Mouse (Mus musculus) heart, adult 2 months (tissue): ENCODE results near the gene Zfhx2. TPM values are rescaled to one million over a fixed set of nuclear protein-coding genes. Genes with fewer than 3 reads are reported as not detected.

Experiments used
- DNase-seq, 2 experiments: peaks; one replicate each; pipeline ENCODE4 v3.0.0; 2021
- H3K27ac ChIP-seq: fragments of 200-600 bp; 2 replicates; pipeline ENCODE4 v1.8.1; 2022
- H3K27me3 ChIP-seq: fragments of 200-500 bp; 2 replicates; pipeline ENCODE4 v1.6.1; 2012; ENCODE audit warnings: mild to moderate bottlenecking, low read length, inconsistent platforms, mixed read lengths; ENCODE audit not compliant: control insufficient read depth, insufficient read depth
- H3K36me3 ChIP-seq: fragments of 200-500 bp; 2 replicates; pipeline ENCODE4 v1.6.1; 2012; ENCODE audit warnings: low read length, inconsistent platforms; ENCODE audit not compliant: control insufficient read depth, insufficient read depth
- H3K4me1 ChIP-seq: fragments of 200-500 bp; 2 replicates; pipeline ENCODE4 v1.6.1; 2011; ENCODE audit warnings: low read length; ENCODE audit not compliant: control insufficient read depth, insufficient read depth
- H3K4me3 ChIP-seq: fragments of 200-600 bp; 2 replicates; pipeline ENCODE4 v1.8.1; 2022
- H3K79me2 ChIP-seq: fragments of 200-500 bp; replicated peaks from 2 replicates; pipeline ENCODE4 v1.6.1; 2012; ENCODE audit warnings: mild to moderate bottlenecking, inconsistent platforms, low read length, moderate library complexity, mixed read lengths; ENCODE audit not compliant: control insufficient read depth, insufficient read depth
- H3K9ac ChIP-seq: fragments of 200-500 bp; 2 replicates; pipeline ENCODE4 v1.6.1; 2012; ENCODE audit warnings: low read depth, mild to moderate bottlenecking, control low read depth, inconsistent platforms, low read length, mixed read lengths
- CTCF ChIP-seq: fragments of 200-600 bp; IDR thresholded peaks from 2 replicates; pipeline ENCODE4 v1.8.1; 2022; ENCODE audit warnings: antibody characterized with exemption, mild to moderate bottlenecking, moderate library complexity
- EP300 ChIP-seq: fragments of 200-500 bp; IDR thresholded peaks from 2 replicates; pipeline ENCODE4 v1.6.1; 2011; ENCODE audit warnings: low read depth, low read length, control low read depth; ENCODE audit not compliant: insufficient read depth
- POLR2A ChIP-seq: fragments of 200-500 bp; IDR thresholded peaks from 2 replicates; pipeline ENCODE4 v1.6.1; 2011; ENCODE audit warnings: mild to moderate bottlenecking, low read depth, low read length, control low read depth; ENCODE audit not compliant: insufficient read depth
- WGBS: fragments of 180-500 bp; shearing (Covaris S2); methylation state at CpG from one replicate; pipeline ENCODE4 v1.1.7; 2018; 5-methylcytosine and 5-hydroxymethylcytosine counted together
- intact Hi-C: fragments of 180-260 bp; cut with DNase I; formaldehyde crosslinking; loops from one replicate; pipeline ENCODE4 v1.15.1; 2025
- polyA plus RNA-seq: library from polyadenylated mRNA; depleted of rRNA; stranded (reverse); fragments of >200 nt; gene quantifications from 2 replicates; pipeline ENCODE4 v1.2.3, GENCODE M21; 2012
- total RNA-seq, 2 experiments: library from RNA; stranded (reverse); gene quantifications; 2 replicates each; pipeline ENCODE4 v1.2.3; 2021

Gene Zfhx2
- total and polyA plus RNA-seq, 3 experiments = 1.3 to 4.1 (median 3.9) TPM

DNA sequence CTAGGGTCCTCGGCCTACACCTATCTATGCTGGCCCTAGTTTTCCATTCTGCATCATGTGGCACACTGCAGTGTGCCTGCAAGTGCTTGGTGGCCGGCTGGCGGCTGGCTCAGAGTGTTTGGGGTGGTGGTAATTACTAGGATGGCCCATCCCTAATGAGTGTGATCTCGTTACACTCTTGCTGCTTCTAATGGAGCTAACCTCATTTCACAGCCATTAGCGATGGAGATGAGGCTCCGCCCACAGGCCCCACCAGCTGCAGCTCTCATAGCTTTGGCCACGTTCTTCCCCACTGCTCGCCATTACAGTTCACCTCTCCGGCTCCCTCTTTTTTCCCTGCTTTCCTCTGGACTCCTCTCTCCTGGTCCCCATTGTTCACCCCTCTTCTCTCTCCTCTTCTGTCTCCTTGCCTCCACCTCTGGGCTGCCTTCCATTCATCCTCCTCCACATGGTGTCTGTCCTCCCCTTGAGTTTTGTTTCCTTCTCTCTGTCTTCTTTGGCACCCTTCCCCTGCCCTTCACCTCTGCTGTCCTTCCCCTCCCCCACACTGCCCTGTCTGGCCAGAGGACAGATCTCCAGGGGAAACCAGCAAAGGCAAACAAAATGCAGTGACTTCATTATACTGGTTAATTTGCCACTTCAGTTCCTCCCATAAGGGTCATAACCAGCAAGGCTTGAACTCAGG is 6.7 kb downstream of the Zfhx2 start:
- intact Hi-C loops = no loop called here
- Histone ChIP-seq H3K4me1 (peaks cover 5% of the 10 kb centered on the region), H3K4me3 (no peak overlapping the region), H3K9ac (no peak overlapping the region), H3K27me3 (no peaks in the 10 kb centered on the region), H3K79me2 (no peaks in the 10 kb centered on the region), H3K27ac (no peak overlapping the region), H3K36me3 (no peaks in the 10 kb centered on the region)
- WGBS = 70% methylated on average over 9 of the region's 9 CpGs
- no peak for TF ChIP-seq EP300
- TF ChIP-seq CTCF = no peak
- no peak for TF ChIP-seq POLR2A
- no peak for DNase-seq

DNA sequence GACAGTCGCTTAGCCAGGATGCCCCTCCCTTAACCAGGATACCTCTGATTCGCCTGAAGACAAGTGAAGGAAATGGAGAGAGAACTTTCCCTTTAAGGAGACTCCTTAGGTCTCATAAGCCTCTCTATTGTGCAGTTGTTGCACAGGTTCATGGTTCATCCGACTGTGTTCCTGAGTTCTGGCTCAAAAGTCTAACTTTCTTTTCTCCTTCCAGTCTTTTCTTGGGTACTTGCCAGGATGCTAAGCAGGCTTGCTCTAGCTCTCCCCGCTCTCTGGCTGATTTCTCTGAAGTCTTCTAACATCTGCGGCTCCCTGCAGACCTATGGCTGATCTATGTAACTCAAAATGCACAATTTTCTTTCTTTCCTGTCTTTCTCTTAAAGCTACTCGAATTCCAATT is 8.6 kb downstream of the Zfhx2 start:
- WGBS = 53% methylated on average over 6 of the region's 6 CpGs
- intact Hi-C loops = no loop called here

DNA sequence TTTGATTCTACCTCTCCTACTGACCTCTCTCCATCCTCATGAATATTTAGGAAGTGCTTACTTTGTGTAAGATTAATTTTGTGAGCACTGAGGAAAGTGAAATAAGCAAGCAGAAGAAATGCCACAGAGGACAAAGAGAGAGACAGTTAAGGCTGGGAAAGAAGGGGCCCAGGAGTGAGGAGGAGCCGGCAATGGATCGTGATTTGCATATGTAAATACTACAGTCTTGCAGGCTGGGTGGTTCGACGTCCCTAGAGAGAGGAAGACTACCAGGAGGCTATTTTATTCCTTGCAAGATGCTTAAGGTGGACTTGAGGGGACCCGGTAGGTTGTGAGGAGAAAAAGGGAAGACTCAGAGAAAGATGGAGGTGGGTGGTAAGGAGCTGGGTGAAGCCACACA is 11.0 kb downstream of the Zfhx2 start:
- WGBS = 46% methylated on average over 5 of the region's 5 CpGs

More for the DNA sequence above, 8.6 kb downstream of the Zfhx2 start:
- H3K27ac ChIP-seq = no peak overlapping the region
- no peak for DNase-seq
- H3K9ac ChIP-seq = no peak overlapping the region
- H3K79me2 ChIP-seq = no peaks in the 10 kb centered on the region
- 0 out of 2 replicates have a peak, but pooled peaks cover 1% of the 10 kb centered on the region for H3K4me1 ChIP-seq
- TF ChIP-seq CTCF (no peak), EP300 (no peak), POLR2A (no peak)
- no peak overlapping the region for H3K4me3 ChIP-seq
- H3K36me3 ChIP-seq = no peaks in the 10 kb centered on the region
- no peaks in the 10 kb centered on the region for H3K27me3 ChIP-seq

DNA sequence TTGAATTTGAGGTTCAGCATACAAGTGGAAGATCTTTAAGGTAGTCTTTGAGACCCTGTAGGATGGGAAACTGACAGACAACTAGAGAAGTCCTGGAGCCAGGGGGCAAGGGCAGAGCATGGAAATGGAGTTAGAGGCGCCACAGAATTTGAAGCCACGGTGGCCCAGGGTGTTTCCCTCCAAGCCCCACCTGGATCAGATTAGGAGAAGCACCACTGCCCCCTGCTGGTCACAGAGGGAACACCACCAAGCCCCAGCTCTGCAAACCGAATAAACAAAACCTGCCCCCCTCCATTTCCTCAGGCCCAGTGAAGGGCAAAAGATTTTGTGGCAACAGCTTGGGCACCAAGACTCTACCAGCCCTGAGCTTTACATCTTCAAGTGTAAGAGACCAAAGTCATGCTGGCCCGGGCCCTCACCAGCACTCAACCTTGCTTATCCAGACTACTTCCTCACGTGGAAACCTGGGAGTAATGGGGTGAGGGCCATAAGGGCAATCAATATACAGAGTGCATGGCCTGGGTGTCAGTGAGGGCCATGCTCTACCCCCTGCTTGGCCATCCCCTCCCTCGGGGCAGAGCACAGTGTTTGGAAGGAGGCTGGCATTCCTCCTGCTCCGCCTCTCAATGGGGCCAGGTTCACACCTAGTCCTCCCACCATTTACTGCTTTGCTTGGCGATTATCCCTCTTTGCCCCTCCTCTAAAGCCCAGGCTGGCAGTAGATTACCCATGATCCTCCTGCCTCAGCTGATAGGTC is 12.7 kb downstream of the Zfhx2 start:
- no peaks in the 10 kb centered on the region for H3K4me1 ChIP-seq
- TF ChIP-seq EP300 (0 out of 2 replicates have a peak, but pooled peaks have one; percentile 21), CTCF (peak; percentile 96), POLR2A (no peak)
- intact Hi-C loops = loop anchor here (2.0 to 10.0 kb wide), 2 partner anchors 55 to 235 kb away; no protein-coding TSS in a partner anchor
- H3K36me3 ChIP-seq = no peaks in the 10 kb centered on the region
- WGBS = 31% methylated on average over 8 of the region's 8 CpGs
- H3K79me2 ChIP-seq = no peaks in the 10 kb centered on the region
- H3K9ac ChIP-seq = no peak overlapping the region
- DNase-seq = peak; percentile 46 to 74
- no peak overlapping the region for H3K4me3 ChIP-seq
- H3K27ac ChIP-seq = no peak overlapping the region
- H3K27me3 ChIP-seq = no peaks in the 10 kb centered on the region

More for the DNA sequence above, 11.0 kb downstream of the Zfhx2 start:
- no peak for TF ChIP-seq CTCF
- Histone ChIP-seq H3K9ac (no peak overlapping the region), H3K36me3 (no peaks in the 10 kb centered on the region), H3K4me1 (0 out of 2 replicates have a peak, but pooled peaks cover 1% of the 10 kb centered on the region), H3K79me2 (no peaks in the 10 kb centered on the region), H3K4me3 (no peak overlapping the region), H3K27ac (no peak overlapping the region), H3K27me3 (no peaks in the 10 kb centered on the region)
- intact Hi-C loops = no loop called here
- DNase-seq = no peak

DNA sequence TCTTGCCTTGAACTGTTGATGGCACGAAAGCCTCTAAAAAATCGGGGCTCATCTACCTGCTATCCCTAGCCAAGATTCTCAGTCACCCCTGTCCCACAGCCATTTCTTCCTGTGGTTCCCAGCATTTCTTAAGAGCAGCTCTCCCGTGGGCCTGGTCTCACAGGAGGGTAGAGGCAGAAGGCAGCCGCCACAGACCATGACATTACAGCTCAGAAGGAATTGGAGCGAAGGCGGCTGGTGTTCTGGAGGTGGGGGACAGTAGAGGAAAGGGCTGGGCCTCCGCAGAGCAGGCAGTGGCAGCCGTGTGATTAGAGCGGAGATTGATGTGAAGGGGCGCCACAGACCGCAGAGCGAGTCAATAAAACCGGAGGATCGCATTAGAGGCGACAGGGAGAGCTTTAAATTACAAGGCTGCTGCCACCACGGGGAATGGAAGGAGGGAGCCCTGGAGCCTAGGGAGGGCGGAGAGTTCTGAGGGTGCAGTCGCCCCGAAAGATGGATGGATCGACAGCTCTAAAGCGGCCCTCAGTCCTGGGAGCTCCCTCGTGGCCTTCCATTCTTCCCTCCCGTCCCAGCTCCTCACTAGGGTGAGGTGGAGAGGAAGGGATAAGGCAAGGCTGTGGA is 13.6 kb downstream of the Zfhx2 start:
- Histone ChIP-seq H3K9ac (no peak overlapping the region), H3K79me2 (no peaks in the 10 kb centered on the region), H3K27me3 (no peaks in the 10 kb centered on the region), H3K4me3 (no peak overlapping the region), H3K4me1 (no peaks in the 10 kb centered on the region), H3K27ac (no peak overlapping the region), H3K36me3 (no peaks in the 10 kb centered on the region)
- TF ChIP-seq POLR2A (no peak), EP300 (no peak), CTCF (no peak)
- intact Hi-C loops = loop anchor here (2.0 to 10.0 kb wide), 2 partner anchors 54 to 234 kb away; no protein-coding TSS in a partner anchor
- WGBS = 43% methylated on average over 23 of the region's 23 CpGs
- no peak for DNase-seq
